Mouse (Mus musculus): Measurements from ENCODE around the gene Sh3glb1.

GRCm38 (mm10) chr3:144668039-144668438 lies 52.1 kb downstream of the Sh3glb1 start:
- TF ChIP-seq CTCF (IDR thresholded peaks at IDR 0.05; ENCODE audit: low read depth, low read length), result no peak
- TF ChIP-seq POLR2A (IDR thresholded peaks at IDR 0.05; ENCODE audit: borderline replicate concordance, low read depth, low read length), result no peak
